Mouse (Mus musculus): ENCODE data around the gene 1700028P14Rik. TPM values are rescaled to one million over a fixed set of nuclear protein-coding genes. Genes with fewer than 3 reads are reported as not detected.

The 1700028P14Rik gene
- polyA plus RNA-seq, 1 experiment from 2014 or later: 2.3 TPM

DNA sequence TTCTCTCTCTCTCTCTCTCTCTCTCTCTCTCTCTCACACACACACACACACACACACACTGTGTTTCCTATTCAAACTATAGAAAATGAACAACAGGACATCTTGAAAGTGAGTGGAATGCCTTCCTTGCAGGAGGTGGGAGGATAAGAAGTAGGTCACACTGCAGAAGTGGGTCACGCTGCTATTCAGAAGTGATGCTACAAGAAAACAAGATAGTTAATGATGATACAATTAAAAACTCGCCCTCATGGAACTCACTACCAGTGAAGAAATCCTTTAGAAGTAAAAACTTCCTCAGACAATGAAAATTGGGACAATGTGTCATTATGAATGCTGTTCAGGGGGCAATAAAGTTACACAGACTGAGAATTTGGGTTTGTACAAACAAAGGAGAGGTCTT, 20.4 kb upstream of the 1700028P14Rik start:
- no peak overlapping the region for H3K4me2 ChIP-seq (ENCODE audit: low read depth, low read length)
- 58% methylated on average over 2 of the region's 2 CpGs for WGBS
- no peaks in the 10 kb centered on the region for H3K36me3 ChIP-seq (ENCODE audit: control insufficient read depth, insufficient read depth, low read length)
- no peak overlapping the region for H3K4me3 ChIP-seq (ENCODE audit: low read length)
- ATAC-seq (ENCODE audit: low read depth): no peak
- no peak overlapping the region for H3K27ac ChIP-seq (ENCODE audit: low read length)
- no peaks in the 10 kb centered on the region for H3K27me3 ChIP-seq (ENCODE audit: control insufficient read depth, insufficient read depth, low read depth, low read length)
- no peak overlapping the region for H3K9ac ChIP-seq (ENCODE audit: low read length)
- H3K4me1 ChIP-seq (replicated peaks; ENCODE audit: control insufficient read depth, insufficient read depth, low read length): no peaks in the 10 kb centered on the region
- peaks cover 3% of the 10 kb centered on the region; the same call in 1 of the 2 replicates for H3K9me3 ChIP-seq (ENCODE audit: control insufficient read depth, low read length)

DNA sequence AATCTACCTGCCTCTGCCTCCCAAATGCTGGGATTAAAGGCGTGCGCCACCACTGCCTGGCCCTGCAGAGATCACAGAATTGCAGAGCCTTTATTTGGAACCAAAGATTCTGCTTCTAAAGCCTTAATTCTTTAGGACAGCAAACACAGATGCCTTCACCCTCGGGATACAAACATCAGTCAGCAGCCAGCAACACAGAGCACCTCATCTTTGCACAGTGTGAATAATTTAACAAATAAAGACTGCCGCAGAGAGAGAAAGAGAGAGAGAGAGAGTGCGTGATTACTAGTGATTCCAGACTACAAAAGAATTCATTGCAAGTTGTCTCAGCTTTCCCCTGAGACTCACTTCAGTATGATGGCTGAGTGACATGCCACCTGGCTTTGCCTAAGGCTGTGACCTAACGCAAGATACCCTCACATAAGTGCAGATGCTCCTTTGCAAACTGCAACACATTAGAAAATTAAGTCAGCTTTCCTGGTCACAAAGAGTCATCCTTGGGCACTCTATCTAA, 15.6 kb upstream of the 1700028P14Rik start:
- no peak for ATAC-seq (ENCODE audit: low read depth)
- H3K4me3 ChIP-seq (ENCODE audit: low read length): no peak overlapping the region
- no peaks in the 10 kb centered on the region for H3K27me3 ChIP-seq (ENCODE audit: control insufficient read depth, insufficient read depth, low read depth, low read length)
- no peaks in the 10 kb centered on the region for H3K4me1 ChIP-seq (replicated peaks; ENCODE audit: control insufficient read depth, insufficient read depth, low read length)
- H3K36me3 ChIP-seq (ENCODE audit: control insufficient read depth, insufficient read depth, low read length): no peaks in the 10 kb centered on the region
- H3K27ac ChIP-seq (ENCODE audit: low read length): no peak overlapping the region
- WGBS: 74% methylated on average over 6 of the region's 6 CpGs
- H3K9ac ChIP-seq (ENCODE audit: low read length): no peak overlapping the region
- no peaks in the 10 kb centered on the region for H3K9me3 ChIP-seq (ENCODE audit: control insufficient read depth, low read length)
- H3K4me2 ChIP-seq (ENCODE audit: low read depth, low read length): no peak overlapping the region

DNA sequence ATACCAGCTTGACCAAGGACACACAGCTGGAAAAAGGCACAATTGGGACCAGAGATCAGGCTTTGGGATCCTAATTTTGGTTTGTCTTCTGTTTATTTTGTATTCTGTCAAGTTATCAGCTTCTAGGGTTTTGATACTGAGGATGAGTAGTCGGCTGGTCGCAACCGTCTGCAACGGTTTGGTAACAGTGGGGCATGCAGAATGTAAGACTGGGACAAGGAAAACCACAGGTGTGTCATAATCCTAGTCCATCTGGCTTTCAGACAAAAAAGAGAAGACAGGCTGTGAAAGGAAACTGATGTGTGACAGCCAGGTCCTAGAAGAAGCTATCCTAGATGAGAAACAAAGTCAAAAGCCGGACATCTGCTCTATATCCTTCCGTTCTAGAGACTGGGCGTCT, 11.5 kb upstream of the 1700028P14Rik start:
- no peak overlapping the region for H3K27ac ChIP-seq (ENCODE audit: low read length)
- WGBS: 71% methylated on average over 7 of the region's 7 CpGs
- H3K27me3 ChIP-seq (ENCODE audit: control insufficient read depth, insufficient read depth, low read depth, low read length): no peaks in the 10 kb centered on the region
- H3K9ac ChIP-seq (ENCODE audit: low read length): no peak overlapping the region
- H3K4me2 ChIP-seq (ENCODE audit: low read depth, low read length): no peak overlapping the region
- no peaks in the 10 kb centered on the region for H3K36me3 ChIP-seq (ENCODE audit: control insufficient read depth, insufficient read depth, low read length)
- H3K4me3 ChIP-seq (ENCODE audit: low read length): no peak overlapping the region
- no peak for ATAC-seq (ENCODE audit: low read depth)
- H3K4me1 ChIP-seq (replicated peaks; ENCODE audit: control insufficient read depth, insufficient read depth, low read length): no peaks in the 10 kb centered on the region
- no peaks in the 10 kb centered on the region for H3K9me3 ChIP-seq (ENCODE audit: control insufficient read depth, low read length)

DNA sequence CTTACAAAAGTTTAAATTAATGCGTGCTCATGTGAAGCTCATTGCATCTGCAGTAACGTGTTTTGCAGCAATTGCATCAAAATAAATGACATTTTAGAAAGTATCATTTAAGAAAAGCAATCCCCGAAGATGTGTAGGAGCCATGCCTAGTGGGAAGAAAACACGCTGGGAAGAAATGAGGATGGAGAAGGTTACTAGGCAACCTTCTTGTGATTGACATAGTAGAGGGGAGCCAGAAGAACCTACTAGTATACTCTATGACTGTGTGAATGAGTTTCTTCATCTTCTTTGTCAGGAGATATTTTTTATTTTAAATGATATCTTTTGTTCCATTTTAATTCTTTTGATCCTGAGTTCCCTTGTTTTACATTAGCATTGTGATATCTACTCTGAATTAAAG, 5.7 kb upstream of the 1700028P14Rik start:
- no peak overlapping the region for H3K4me2 ChIP-seq (ENCODE audit: low read depth, low read length)
- no peaks in the 10 kb centered on the region for H3K27me3 ChIP-seq (ENCODE audit: control insufficient read depth, insufficient read depth, low read depth, low read length)
- no peaks in the 10 kb centered on the region for H3K36me3 ChIP-seq (ENCODE audit: control insufficient read depth, insufficient read depth, low read length)
- WGBS: 75% methylated on average over 4 of the region's 4 CpGs
- no peaks in the 10 kb centered on the region for H3K9me3 ChIP-seq (ENCODE audit: control insufficient read depth, low read length)
- H3K27ac ChIP-seq (ENCODE audit: low read length): no peak overlapping the region
- no peak overlapping the region for H3K9ac ChIP-seq (ENCODE audit: low read length)
- no peak overlapping the region for H3K4me3 ChIP-seq (ENCODE audit: low read length)
- no peak for ATAC-seq (ENCODE audit: low read depth)
- no peaks in the 10 kb centered on the region for H3K4me1 ChIP-seq (replicated peaks; ENCODE audit: control insufficient read depth, insufficient read depth, low read length)

DNA sequence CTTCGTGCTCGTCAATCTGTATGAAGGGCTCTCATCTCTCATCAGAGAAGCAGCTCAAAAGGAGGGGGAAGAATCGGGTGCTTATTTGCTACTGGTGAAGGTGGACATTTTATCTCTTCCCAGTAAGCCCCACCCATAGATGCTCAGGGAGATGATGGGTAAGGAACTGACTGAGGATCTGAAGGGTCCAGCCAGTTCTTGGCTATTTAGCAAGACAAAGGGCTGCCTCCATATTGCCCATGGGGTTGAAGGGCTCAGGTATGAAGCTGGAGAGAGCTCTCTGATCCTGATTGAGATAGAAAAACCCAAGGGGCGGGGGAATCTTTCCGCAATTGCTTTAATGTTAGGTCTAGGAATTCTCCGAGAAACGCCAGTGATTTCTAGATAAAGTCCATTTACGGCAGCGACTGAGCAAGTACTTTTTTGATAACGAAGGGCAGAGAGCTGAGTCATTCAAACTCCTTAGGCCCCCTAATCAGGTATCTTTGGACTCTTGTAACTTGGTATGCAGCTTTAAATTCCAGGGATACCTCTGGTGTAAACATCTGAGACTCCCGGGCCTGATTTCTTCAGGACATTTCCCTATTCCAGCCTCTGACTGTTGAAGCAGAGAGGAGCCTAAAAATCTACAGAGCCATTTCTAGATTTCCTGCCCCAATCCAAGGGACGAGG, 4.8 kb upstream of the 1700028P14Rik start:
- no peak for ATAC-seq (ENCODE audit: low read depth)
- Histone ChIP-seq H3K9ac (ENCODE audit: low read length) (no peak overlapping the region), H3K4me1 (replicated peaks; ENCODE audit: control insufficient read depth, insufficient read depth, low read length) (no peaks in the 10 kb centered on the region), H3K27me3 (ENCODE audit: control insufficient read depth, insufficient read depth, low read depth, low read length) (no peaks in the 10 kb centered on the region), H3K27ac (ENCODE audit: low read length) (no peak overlapping the region), H3K9me3 (ENCODE audit: control insufficient read depth, low read length) (no peaks in the 10 kb centered on the region), H3K4me2 (ENCODE audit: low read depth, low read length) (no peak overlapping the region), H3K36me3 (ENCODE audit: control insufficient read depth, insufficient read depth, low read length) (no peaks in the 10 kb centered on the region), H3K4me3 (ENCODE audit: low read length) (no peak overlapping the region)
- WGBS: 32% methylated on average over 12 of the region's 12 CpGs

DNA sequence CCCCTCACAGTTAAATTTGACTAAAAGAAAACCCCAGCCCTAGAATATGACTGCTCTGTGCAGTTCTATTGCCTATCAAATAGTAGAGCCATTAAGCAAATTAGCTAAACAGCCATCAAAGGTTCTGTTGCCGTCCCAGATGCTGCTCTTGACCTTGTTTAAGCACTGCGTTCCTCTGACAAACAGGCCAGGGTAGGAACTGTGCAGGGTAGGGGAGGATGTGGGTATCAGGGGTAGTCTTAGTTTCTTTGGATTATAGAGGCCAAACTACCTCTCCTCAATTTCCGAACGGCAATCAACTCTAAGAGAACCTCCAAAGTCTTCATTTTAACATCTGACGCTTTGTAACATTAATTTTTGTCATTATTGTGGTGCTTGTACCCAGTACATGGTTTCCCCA, 542 bp upstream of the 1700028P14Rik start:
- WGBS: 85% methylated on average over 5 of the region's 5 CpGs
- Histone ChIP-seq H3K27ac (ENCODE audit: low read length) (no peak overlapping the region), H3K4me2 (ENCODE audit: low read depth, low read length) (no peak overlapping the region), H3K9me3 (ENCODE audit: control insufficient read depth, low read length) (no peaks in the 10 kb centered on the region), H3K27me3 (ENCODE audit: control insufficient read depth, insufficient read depth, low read depth, low read length) (no peaks in the 10 kb centered on the region), H3K9ac (ENCODE audit: low read length) (no peak overlapping the region), H3K4me3 (ENCODE audit: low read length) (no peak overlapping the region), H3K4me1 (replicated peaks; ENCODE audit: control insufficient read depth, insufficient read depth, low read length) (no peaks in the 10 kb centered on the region), H3K36me3 (ENCODE audit: control insufficient read depth, insufficient read depth, low read length) (no peaks in the 10 kb centered on the region)
- ATAC-seq (ENCODE audit: low read depth): no peak

DNA sequence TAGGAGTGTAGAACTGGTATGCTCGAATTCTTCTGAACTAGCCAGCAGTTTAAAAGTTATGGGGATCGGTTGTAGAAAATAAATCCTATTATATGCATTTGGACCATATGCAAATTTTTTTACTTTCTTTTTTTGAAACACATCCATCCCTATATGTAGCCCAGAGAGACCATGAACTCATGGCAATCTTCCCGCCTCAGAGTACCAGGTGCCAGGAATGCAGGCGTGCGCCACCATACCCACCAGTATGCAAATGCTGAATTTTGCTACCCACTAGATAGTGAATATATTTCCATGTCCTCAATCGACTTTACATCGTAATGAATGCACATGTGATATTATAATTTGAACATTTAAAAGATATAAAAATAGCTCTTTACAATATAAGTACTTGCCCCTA, 5.3 kb downstream of the 1700028P14Rik start:
- no peak overlapping the region for H3K4me2 ChIP-seq (ENCODE audit: low read depth, low read length)
- H3K9me3 ChIP-seq (ENCODE audit: control insufficient read depth, low read length): no peaks in the 10 kb centered on the region
- H3K4me1 ChIP-seq (replicated peaks; ENCODE audit: control insufficient read depth, insufficient read depth, low read length): no peaks in the 10 kb centered on the region
- no peak overlapping the region for H3K27ac ChIP-seq (ENCODE audit: low read length)
- H3K9ac ChIP-seq (ENCODE audit: low read length): no peak overlapping the region
- H3K36me3 ChIP-seq (ENCODE audit: control insufficient read depth, insufficient read depth, low read length): no peaks in the 10 kb centered on the region
- H3K4me3 ChIP-seq (ENCODE audit: low read length): no peak overlapping the region
- H3K27me3 ChIP-seq (ENCODE audit: control insufficient read depth, insufficient read depth, low read depth, low read length): no peaks in the 10 kb centered on the region
- no peak for ATAC-seq (ENCODE audit: low read depth)
- 89% methylated on average over 7 of the region's 7 CpGs for WGBS

DNA sequence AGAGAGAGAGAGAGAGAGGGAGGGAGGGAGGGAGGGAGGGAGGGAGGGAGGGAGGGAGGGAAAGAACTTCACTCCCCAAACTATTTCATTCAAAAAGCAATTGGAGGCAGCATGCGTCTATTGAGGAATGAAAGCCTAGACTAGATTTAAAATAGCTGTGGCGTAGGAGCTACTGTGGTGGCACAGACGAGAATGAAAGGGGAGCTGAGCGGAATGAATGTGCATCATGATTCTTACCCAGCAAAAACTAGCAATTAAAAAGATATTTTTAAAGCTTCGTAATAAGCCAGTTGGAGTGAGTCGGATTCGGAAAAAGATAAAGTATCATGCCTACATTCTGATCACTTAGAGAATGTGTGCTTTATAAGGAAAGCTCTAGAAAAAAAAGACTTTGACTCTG, 7.3 kb downstream of the 1700028P14Rik start:
- Histone ChIP-seq H3K27me3 (ENCODE audit: control insufficient read depth, insufficient read depth, low read depth, low read length) (no peaks in the 10 kb centered on the region), H3K27ac (ENCODE audit: low read length) (no peak overlapping the region), H3K4me1 (replicated peaks; ENCODE audit: control insufficient read depth, insufficient read depth, low read length) (no peaks in the 10 kb centered on the region), H3K9me3 (ENCODE audit: control insufficient read depth, low read length) (no peaks in the 10 kb centered on the region), H3K4me2 (ENCODE audit: low read depth, low read length) (no peak overlapping the region), H3K4me3 (ENCODE audit: low read length) (no peak overlapping the region), H3K9ac (ENCODE audit: low read length) (no peak overlapping the region), H3K36me3 (ENCODE audit: control insufficient read depth, insufficient read depth, low read length) (no peaks in the 10 kb centered on the region)
- WGBS: 78% methylated on average over 7 of the region's 7 CpGs
- ATAC-seq (ENCODE audit: low read depth): no peak

DNA sequence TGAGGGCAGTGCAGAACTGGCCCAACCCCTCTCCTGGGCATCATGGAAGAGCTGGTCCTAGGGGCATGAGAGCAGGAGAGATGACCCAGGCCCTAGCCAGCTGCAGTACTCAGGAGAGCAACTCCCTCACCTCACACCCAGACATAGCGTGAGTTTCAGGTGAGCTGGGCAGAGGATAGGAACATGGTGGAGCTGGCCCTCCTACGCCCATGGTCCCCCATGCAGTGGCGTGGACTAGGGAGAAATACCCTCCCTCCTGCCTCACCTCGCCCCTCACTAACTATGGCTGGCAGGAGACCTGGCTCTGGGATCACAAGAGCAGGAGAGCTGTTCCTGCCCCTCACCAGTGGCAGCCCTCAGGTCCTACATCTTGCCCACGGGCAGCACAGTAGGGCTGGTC, 8.8 kb downstream of the 1700028P14Rik start:
- H3K27me3 ChIP-seq (ENCODE audit: control insufficient read depth, insufficient read depth, low read depth, low read length): no peaks in the 10 kb centered on the region
- WGBS: 88% methylated on average over 5 of the region's 5 CpGs
- no peak overlapping the region for H3K9ac ChIP-seq (ENCODE audit: low read length)
- ATAC-seq (ENCODE audit: low read depth): no peak
- no peaks in the 10 kb centered on the region for H3K9me3 ChIP-seq (ENCODE audit: control insufficient read depth, low read length)
- H3K4me2 ChIP-seq (ENCODE audit: low read depth, low read length): no peak overlapping the region
- no peak overlapping the region for H3K27ac ChIP-seq (ENCODE audit: low read length)
- H3K36me3 ChIP-seq (ENCODE audit: control insufficient read depth, insufficient read depth, low read length): no peaks in the 10 kb centered on the region
- no peaks in the 10 kb centered on the region for H3K4me1 ChIP-seq (replicated peaks; ENCODE audit: control insufficient read depth, insufficient read depth, low read length)
- H3K4me3 ChIP-seq (ENCODE audit: low read length): no peak overlapping the region

DNA sequence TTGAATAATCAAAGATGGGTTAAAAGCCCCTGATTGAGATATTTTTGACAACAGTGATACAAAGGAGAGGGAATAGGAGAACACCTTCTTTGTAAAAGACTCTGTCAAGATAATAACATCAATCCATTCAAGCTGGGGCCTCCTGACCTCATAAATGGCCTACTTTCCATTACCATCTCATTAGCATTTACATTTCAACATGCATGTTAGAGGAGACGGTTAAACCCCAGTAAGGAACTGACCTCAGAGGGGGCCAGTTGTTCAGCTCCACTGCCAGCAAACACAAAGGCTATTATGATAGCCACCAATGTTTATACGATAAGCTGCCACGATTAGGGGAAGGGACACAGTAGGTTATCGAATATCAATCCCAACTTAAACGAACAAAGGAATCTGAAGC, 15.8 kb downstream of the 1700028P14Rik start:
- H3K9ac ChIP-seq (ENCODE audit: low read length): no peak overlapping the region
- WGBS: 76% methylated on average over 5 of the region's 5 CpGs
- no peaks in the 10 kb centered on the region for H3K9me3 ChIP-seq (ENCODE audit: control insufficient read depth, low read length)
- no peaks in the 10 kb centered on the region for H3K27me3 ChIP-seq (ENCODE audit: control insufficient read depth, insufficient read depth, low read depth, low read length)
- ATAC-seq (ENCODE audit: low read depth): no peak
- H3K36me3 ChIP-seq (ENCODE audit: control insufficient read depth, insufficient read depth, low read length): no peaks in the 10 kb centered on the region
- no peak overlapping the region for H3K4me3 ChIP-seq (ENCODE audit: low read length)
- no peak overlapping the region for H3K4me2 ChIP-seq (ENCODE audit: low read depth, low read length)
- H3K27ac ChIP-seq (ENCODE audit: low read length): no peak overlapping the region
- no peaks in the 10 kb centered on the region for H3K4me1 ChIP-seq (replicated peaks; ENCODE audit: control insufficient read depth, insufficient read depth, low read length)

All from lung, embryonic 16.5 days (tissue).